8 mouse cellular contexts compared by ENCODE assay signal in genomic region chr8:20057626-20058025, GRCm38 (mm10).
DNase-seq lines count a peak whose midpoint lies in the region.
"Not testable (repeated sequence)": the region's sequence is repeated elsewhere in the genome, so short reads cannot be mapped to it uniquely, and the experiment has no call there.

No protein-coding gene starts in this region.

- DNase-seq in T-cell, adult 2 months (ENCODE audit: low spot score), result peak; percentile 9
- peak; percentile 17 for DNase-seq in heart, adult 18-20 months
- DNase-seq in kidney, adult 11 months, result peak; percentile 8
- DNase-seq in layer of hippocampus, adult 18-20 months (ENCODE audit: low spot score in 2 of 2), result peak; percentile 6 to 32
- peak; percentile 3 to 28 for DNase-seq in left cerebral cortex, postnatal 14 days (ENCODE audit: low spot score in 2 of 2)
- peak; percentile 4 for DNase-seq in ovary, adult 18-20 months (ENCODE audit: low spot score)
- peak; percentile 10 to 31 for DNase-seq in spleen, postnatal 36 days (ENCODE audit: low spot score in 2 of 2)
- DNase-seq in urinary bladder, postnatal 25 days (ENCODE audit: low spot score), result peak; percentile 8

- intact Hi-C loops in left cerebral cortex, postnatal 14 days (cut with DNase I), result not testable (repeated sequence)

Comparison
In these comparisons a context has a peak if more than half of its experiments do, and no peak if none do; other contexts are left out.
1. Peak in every context shown above with its lines: DNase-seq.